ENCODE assay signal across 8 mouse cellular contexts in the genomic region with DNA sequence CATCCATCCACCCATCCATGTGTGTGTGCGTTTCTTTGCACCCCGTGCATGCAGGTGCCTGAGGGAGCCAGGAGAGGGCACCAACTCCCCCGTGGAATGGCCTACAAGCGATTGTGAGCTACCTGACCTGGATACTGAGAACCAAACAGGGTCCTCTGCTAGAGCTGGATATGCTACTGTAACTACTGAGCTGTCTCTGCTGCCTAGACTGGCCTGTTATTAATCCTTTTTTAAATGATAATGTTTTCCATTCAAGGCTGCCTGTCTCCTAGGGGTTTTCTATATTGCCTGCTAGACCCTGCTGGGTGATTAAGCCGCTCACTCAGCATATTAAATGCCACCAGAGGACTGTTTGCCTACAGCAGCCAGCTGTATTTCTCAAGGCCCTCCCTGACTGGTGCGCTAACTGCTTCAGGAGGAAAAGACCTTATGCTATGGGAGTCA. TPM values are rescaled to one million over a fixed set of nuclear protein-coding genes. Genes with fewer than 3 reads are reported as not detected.
DNase-seq lines count a peak whose midpoint lies in the region; ATAC-seq and TF ChIP-seq lines count a peak whose summit lies in the region.
"Had no signal": no experiment of that assay in that cellular context is flagged by ENCODE, and none has a peak within 500 bp of the region (broad histone marks: within the 10 kb centered on the region; RNA-seq: fewer than 3 reads in every experiment).

No protein-coding gene starts in this region.

- H3K27ac ChIP-seq in liver, embryonic 12.5 days, result no peak overlapping the region
- H3K27ac ChIP-seq in bone marrow macrophage, adult 2 months (ENCODE audit: insufficient read depth, low read depth, low read length), result peak overlapping the region; percentile 39
- H3K27ac ChIP-seq in hindbrain, embryonic 16.5 days (ENCODE audit: low read depth, low read length), result peak overlapping the region; percentile 18; the same call in 1 of the 2 replicates
- H3K27ac ChIP-seq in neural tube, embryonic 15.5 days (replicated peaks), result peak overlapping the region; percentile 64

- H3K9me3 ChIP-seq in liver, embryonic 12.5 days (replicated peaks), result no peaks in the 10 kb centered on the region
- H3K9me3 ChIP-seq in hindbrain, embryonic 16.5 days (ENCODE audit: control insufficient read depth, low read length), result no peaks in the 10 kb centered on the region
- H3K9me3 ChIP-seq in neural tube, embryonic 15.5 days (replicated peaks), result no peaks in the 10 kb centered on the region

- TF ChIP-seq POLR2A in bone marrow macrophage, adult 2 months (IDR thresholded peaks at IDR 0.05; ENCODE audit: borderline replicate concordance, low read depth, low read length), result no peak

- H3K9ac ChIP-seq in liver, embryonic 12.5 days, result no peak overlapping the region
- H3K9ac ChIP-seq in hindbrain, embryonic 16.5 days (ENCODE audit: low read depth, low read length), result no peak overlapping the region
- no peak overlapping the region for H3K9ac ChIP-seq in neural tube, embryonic 15.5 days (replicated peaks)

- H3K4me3 ChIP-seq in liver, embryonic 12.5 days, result no peak overlapping the region
- H3K4me3 ChIP-seq in bone marrow macrophage, adult 2 months (ENCODE audit: insufficient read depth, low read length), result no peak overlapping the region
- H3K4me3 ChIP-seq in hindbrain, embryonic 16.5 days (ENCODE audit: low read length), result no peak overlapping the region
- no peak overlapping the region for H3K4me3 ChIP-seq in neural tube, embryonic 15.5 days (replicated peaks)

- no peak for ATAC-seq in liver, embryonic 12.5 days
- peak; percentile 59 for ATAC-seq in hindbrain, embryonic 16.5 days
- ATAC-seq in neural tube, embryonic 15.5 days (ENCODE audit: low FRiP score), result peak; percentile 59
- ATAC-seq in inflammation-experienced regulatory T-cells, adult 6 months, result no peak

- TF ChIP-seq CTCF in bone marrow macrophage, adult 2 months (IDR thresholded peaks at IDR 0.05; ENCODE audit: low read depth, low read length), result no peak; the same call in 1 of the 2 replicates

- peaks cover 18% of the 10 kb centered on the region; the same call in 1 of the 2 replicates for H3K4me1 ChIP-seq in liver, embryonic 12.5 days
- peaks cover 48% of the 10 kb centered on the region for H3K4me1 ChIP-seq in bone marrow macrophage, adult 2 months (ENCODE audit: control insufficient read depth, insufficient read depth, low read length)
- H3K4me1 ChIP-seq in hindbrain, embryonic 16.5 days (ENCODE audit: control insufficient read depth, insufficient read depth, low read depth, low read length), result peaks cover 12% of the 10 kb centered on the region
- H3K4me1 ChIP-seq in neural tube, embryonic 15.5 days, result peaks cover 34% of the 10 kb centered on the region

- DNase-seq in liver, result peak; percentile 13
- no peak for DNase-seq in adrenal gland, postnatal 25 days
- DNase-seq: adrenal gland, adult 2 months had no signal

- no peak overlapping the region for H3K4me2 ChIP-seq in liver, embryonic 12.5 days
- H3K4me2 ChIP-seq in hindbrain, embryonic 16.5 days (ENCODE audit: low read length), result no peak overlapping the region
- H3K4me2 ChIP-seq in neural tube, embryonic 15.5 days, result no peak overlapping the region

- WGBS in liver, embryonic 12.5 days (ENCODE audit: insufficient replicate concordance), result 55% methylated on average over 6 of the region's 6 CpGs
- 33% methylated on average over 6 of the region's 6 CpGs for WGBS in hindbrain, embryonic 16.5 days
- 31% methylated on average over 6 of the region's 6 CpGs for WGBS in neural tube, embryonic 15.5 days

- no peaks in the 10 kb centered on the region for H3K27me3 ChIP-seq in liver, embryonic 12.5 days (replicated peaks)
- no peaks in the 10 kb centered on the region for H3K27me3 ChIP-seq in hindbrain, embryonic 16.5 days (replicated peaks; ENCODE audit: control insufficient read depth, insufficient read depth, low read length)
- H3K27me3 ChIP-seq in neural tube, embryonic 15.5 days (replicated peaks), result no peaks in the 10 kb centered on the region

- no peaks in the 10 kb centered on the region for H3K36me3 ChIP-seq in liver, embryonic 12.5 days
- H3K36me3 ChIP-seq in hindbrain, embryonic 16.5 days (ENCODE audit: control insufficient read depth, insufficient read depth, low read length), result no peaks in the 10 kb centered on the region
- H3K36me3 ChIP-seq in neural tube, embryonic 15.5 days, result no peaks in the 10 kb centered on the region

RNA-seq across cellular contexts. Expression of a gene that starts 34.1 kb away (rescaled TPM):
- polyA plus RNA-seq in liver, embryonic 12.5 days (2016; fragmentation: Nextera tagmentation; extraction: Ambion mirVana), result 1.3 and 1.5 TPM in 2 replicates
- polyA plus RNA-seq in bone marrow macrophage, adult 2 months (2012; ENCODE audit: insufficient read depth, insufficient read length, missing spikeins), result 20.4 and 22.7 TPM in 2 replicates
- 13.1 and 13.3 TPM in 2 replicates for polyA plus RNA-seq in hindbrain, embryonic 16.5 days (2015; fragmentation: Nextera tagmentation; extraction: Ambion mirVana)
- polyA plus RNA-seq in neural tube, embryonic 15.5 days (2015; fragmentation: Nextera tagmentation; extraction: Ambion mirVana), result 12.1 and 13.3 TPM in 2 replicates
- 10 to 100 TPM; 11.6 to 20.6 (median 16.8) TPM for polyA plus RNA-seq in inflammation-experienced regulatory T-cells, adult 6 months (2017; shearing (Covaris generic))
- total RNA-seq in adrenal gland, postnatal 25 days (2021), result 10.7 and 14.3 TPM in 2 replicates

Comparison
In these comparisons a context has a peak if more than half of its experiments do, and no peak if none do; other contexts are left out.
1. ATAC-seq: peak in hindbrain, embryonic 16.5 days (single experiment) and neural tube, embryonic 15.5 days (single experiment); none in liver, embryonic 12.5 days (single experiment) and inflammation-experienced regulatory T-cells, adult 6 months (single experiment).